In genomic region chr13:25115971-25116370, GRCm38 (mm10) we compare ENCODE assay signal across 8 mouse cellular contexts.
DNase-seq lines count a peak whose midpoint lies in the region; ATAC-seq and TF ChIP-seq lines count a peak whose summit lies in the region.

No protein-coding gene starts in this region.

- H3K4me3 ChIP-seq in C2C12 (ENCODE audit: insufficient read depth, poor library complexity, severe bottlenecking) (no peak overlapping the region), G1E (ENCODE audit: low read depth, low read length) (no peak overlapping the region)
- H3K4me3 ChIP-seq in forebrain, embryonic 16.5 days (replicated peaks; ENCODE audit: low read length) = peak overlapping the region; percentile 46
- peak overlapping the region; percentile 48 for H3K4me3 ChIP-seq in intestine, embryonic 16.5 days (ENCODE audit: low read length)
- peak overlapping the region; percentile 38 for H3K4me3 ChIP-seq in liver, embryonic 13.5 days (replicated peaks)

- H3K36me3 ChIP-seq in C2C12 (ENCODE audit: control insufficient read depth, insufficient read depth) (no peaks in the 10 kb centered on the region), G1E (replicated peaks) (no peaks in the 10 kb centered on the region)
- H3K36me3 ChIP-seq in forebrain, embryonic 16.5 days (ENCODE audit: control insufficient read depth, insufficient read depth) = no peaks in the 10 kb centered on the region
- no peaks in the 10 kb centered on the region for H3K36me3 ChIP-seq in intestine, embryonic 16.5 days (ENCODE audit: control insufficient read depth, insufficient read depth, low read length)
- no peaks in the 10 kb centered on the region for H3K36me3 ChIP-seq in liver, embryonic 13.5 days

- TF ChIP-seq CTCF in C2C12 (IDR thresholded peaks at IDR 0.05; ENCODE audit: control insufficient read depth, insufficient read depth, insufficient read length) = peak; percentile 49
- peak; percentile 54; the same call in 1 of the 2 replicates for TF ChIP-seq CTCF in G1E (IDR thresholded peaks at IDR 0.05; ENCODE audit: low read depth, low read length)

- no peaks in the 10 kb centered on the region for H3K79me3 ChIP-seq in C2C12 (ENCODE audit: low read depth)

- H3K4me1 ChIP-seq in G1E (ENCODE audit: insufficient read depth, low read depth, low read length) = peaks cover 3% of the 10 kb centered on the region; the same call in 1 of the 2 replicates
- 0 out of 2 replicates have a peak, but pooled peaks cover 9% of the 10 kb centered on the region for H3K4me1 ChIP-seq in forebrain, embryonic 16.5 days (replicated peaks; ENCODE audit: control insufficient read depth, insufficient read depth, low read length)
- H3K4me1 ChIP-seq in intestine, embryonic 16.5 days (ENCODE audit: control insufficient read depth, insufficient read depth, low read length) = no peaks in the 10 kb centered on the region
- peaks cover 8% of the 10 kb centered on the region; the same call in 1 of the 2 replicates for H3K4me1 ChIP-seq in liver, embryonic 13.5 days (replicated peaks)

- no peaks in the 10 kb centered on the region for H3K79me2 ChIP-seq in C2C12 (ENCODE audit: control insufficient read depth, insufficient read depth)

- ATAC-seq in G1E (ENCODE audit: extremely low read depth, insufficient number of reproducible peaks, low FRiP score, poor library complexity, severe bottlenecking) = no peak
- peak; percentile 64 for ATAC-seq in forebrain, embryonic 16.5 days
- peak; percentile 75 for ATAC-seq in intestine, embryonic 16.5 days
- no peak for ATAC-seq in liver, embryonic 13.5 days (ENCODE audit: low read depth)
- ATAC-seq in inflammation-experienced regulatory T-cells, adult 6 months = no peak

- H3K27ac ChIP-seq in forebrain, embryonic 16.5 days (ENCODE audit: low read length) = peak overlapping the region; percentile 61; the same call in 1 of the 2 replicates
- no peak overlapping the region for H3K27ac ChIP-seq in intestine, embryonic 16.5 days (ENCODE audit: low read length)
- H3K27ac ChIP-seq in liver, embryonic 13.5 days = no peak overlapping the region

- peak overlapping the region; percentile 63 for H3K4me2 ChIP-seq in forebrain, embryonic 16.5 days (ENCODE audit: low read length)
- peak overlapping the region; percentile 68 for H3K4me2 ChIP-seq in intestine, embryonic 16.5 days (ENCODE audit: low read depth, low read length)
- peak overlapping the region; percentile 62 for H3K4me2 ChIP-seq in liver, embryonic 13.5 days

- peak overlapping the region; percentile 48 for H3K9ac ChIP-seq in forebrain, embryonic 16.5 days (replicated peaks; ENCODE audit: low read depth, low read length)
- peak overlapping the region; percentile 64 for H3K9ac ChIP-seq in intestine, embryonic 16.5 days (ENCODE audit: low read depth, low read length)
- peak overlapping the region; percentile 22; the same call in 1 of the 2 replicates for H3K9ac ChIP-seq in liver, embryonic 13.5 days

- DNase-seq in G1E (ENCODE audit: low spot score) = peak; percentile 53
- peak; percentile 10 for DNase-seq in cerebellum, adult 11-12 months
- peak; percentile 12 for DNase-seq in liver, embryonic 13.5 days
- DNase-seq in natural killer cell, adult 2 months (ENCODE audit: low spot score in 2 of 2) = peak; percentile 7 to 12

- H3ac ChIP-seq in C2C12 (ENCODE audit: control insufficient read depth, insufficient read length, low read depth) = no peak overlapping the region

- no peaks in the 10 kb centered on the region for H3K9me3 ChIP-seq in G1E (replicated peaks)
- no peaks in the 10 kb centered on the region for H3K9me3 ChIP-seq in forebrain, embryonic 16.5 days (ENCODE audit: control insufficient read depth, low read length)
- no peaks in the 10 kb centered on the region for H3K9me3 ChIP-seq in intestine, embryonic 16.5 days (ENCODE audit: control insufficient read depth, low read length)
- no peaks in the 10 kb centered on the region for H3K9me3 ChIP-seq in liver, embryonic 13.5 days (replicated peaks)

- WGBS in forebrain, embryonic 16.5 days = 2% methylated on average over 11 of the region's 11 CpGs
- 1% methylated on average over 11 of the region's 11 CpGs for WGBS in intestine, embryonic 16.5 days
- WGBS in liver, embryonic 13.5 days (ENCODE audit: insufficient replicate concordance) = 4% methylated on average over 11 of the region's 11 CpGs

- peaks cover 16% of the 10 kb centered on the region for H3K27me3 ChIP-seq in C2C12 (ENCODE audit: control insufficient read depth, insufficient read depth, insufficient read length)
- 0 out of 2 replicates have a peak, but pooled peaks cover 2% of the 10 kb centered on the region for H3K27me3 ChIP-seq in G1E (ENCODE audit: insufficient read depth, low read length)
- no peaks in the 10 kb centered on the region for H3K27me3 ChIP-seq in forebrain, embryonic 16.5 days (replicated peaks; ENCODE audit: control insufficient read depth, insufficient read depth, low read length)
- no peaks in the 10 kb centered on the region for H3K27me3 ChIP-seq in intestine, embryonic 16.5 days (replicated peaks; ENCODE audit: control insufficient read depth, insufficient read depth, low read length)
- no peaks in the 10 kb centered on the region for H3K27me3 ChIP-seq in liver, embryonic 13.5 days

TF ChIP-seq in C2C12, 6 proteins besides CTCF, POLR2A, EP300 and RAD21:
- TF ChIP-seq MAX (IDR thresholded peaks at IDR 0.05) = no peak
- TF ChIP-seq MYOG (IDR thresholded peaks at IDR 0.05; ENCODE audit: control insufficient read depth, extremely low read depth, insufficient read length) = no peak
- no peak for TF ChIP-seq CEBPB (IDR thresholded peaks at IDR 0.05; ENCODE audit: low read depth)
- no peak for TF ChIP-seq FOSL1 (IDR thresholded peaks at IDR 0.05; ENCODE audit: insufficient read depth, low read length, poor library complexity, severe bottlenecking)
- no peak for TF ChIP-seq USF1 (IDR thresholded peaks at IDR 0.05; ENCODE audit: low read depth)
- TF ChIP-seq MYOD1 (IDR thresholded peaks at IDR 0.05; ENCODE audit: control insufficient read depth, insufficient read length, low read depth) = no peak

Comparison
In these comparisons a context has a peak if more than half of its experiments do, and no peak if none do; other contexts are left out.
1. H3K4me3 ChIP-seq: peak in forebrain, embryonic 16.5 days (single experiment), intestine, embryonic 16.5 days (single experiment) and liver, embryonic 13.5 days (single experiment); none in C2C12 (single experiment) and G1E (single experiment).
2. ATAC-seq: peak in forebrain, embryonic 16.5 days (single experiment) and intestine, embryonic 16.5 days (single experiment); none in G1E (single experiment), liver, embryonic 13.5 days (single experiment) and inflammation-experienced regulatory T-cells, adult 6 months (single experiment).
3. Peak in every context shown above with its lines, with median percentiles within 50 percentile points of each other: DNase-seq, H3K4me2 ChIP-seq and H3K9ac ChIP-seq.